Mouse (Mus musculus) limb, embryonic 11.5 days (tissue): ENCODE data around the gene Ube2k. TPM values are rescaled to one million over a fixed set of nuclear protein-coding genes. Genes with fewer than 3 reads are reported as not detected.

Experiments used
- ATAC-seq: fragments of 200-750 bp; cut with Nextera tagmentation; 2 replicates; pipeline ENCODE4 v1.8.0; 2017; ENCODE audit warnings: low read depth; ENCODE audit not compliant: insufficient number of reproducible peaks, low FRiP score, low TSS enrichment
- DNase-seq: peaks from one replicate; pipeline ENCODE4 v3.0.0-alpha.2; 2015; ENCODE audit warnings: low spot score
- H3K27ac ChIP-seq: fragments of 300-500 bp; sonication (generic); replicated peaks from 2 replicates; pipeline ENCODE4 v1.5.1; 2014; ENCODE audit warnings: low read depth, mild to moderate bottlenecking, low read length
- H3K27me3 ChIP-seq: fragments of 300-500 bp; sonication (generic); 2 replicates; pipeline ENCODE4 v1.6.1; 2014; ENCODE audit warnings: mild to moderate bottlenecking, low read length, mixed read lengths; ENCODE audit not compliant: control insufficient read depth, insufficient read depth
- H3K36me3 ChIP-seq: fragments of 300-500 bp; sonication (generic); 2 replicates; pipeline ENCODE4 v1.6.1; 2014; ENCODE audit warnings: mild to moderate bottlenecking, low read length, moderate library complexity, mixed read lengths; ENCODE audit not compliant: control insufficient read depth, insufficient read depth
- H3K4me1 ChIP-seq: fragments of 300-500 bp; sonication (generic); 2 replicates; pipeline ENCODE4 v1.6.1; 2014; ENCODE audit warnings: low read length, mixed read lengths; ENCODE audit not compliant: control insufficient read depth, insufficient read depth
- H3K4me2 ChIP-seq: fragments of 300-500 bp; sonication (generic); 2 replicates; pipeline ENCODE4 v1.6.1; 2014; ENCODE audit warnings: low read depth, mild to moderate bottlenecking, moderate library complexity; ENCODE audit not compliant: severe bottlenecking
- H3K4me3 ChIP-seq: fragments of 300-500 bp; sonication (generic); 2 replicates; pipeline ENCODE4 v1.5.1; 2014; ENCODE audit warnings: low read depth, low read length
- H3K9ac ChIP-seq: fragments of 300-500 bp; sonication (generic); 2 replicates; pipeline ENCODE4 v1.6.1; 2014; ENCODE audit warnings: mild to moderate bottlenecking, low read length
- H3K9me3 ChIP-seq: fragments of 300-500 bp; sonication (generic); 2 replicates; pipeline ENCODE4 v1.6.1; 2016; ENCODE audit warnings: low read length; ENCODE audit not compliant: control insufficient read depth
- WGBS: fragments of 180-500 bp; shearing (Covaris S2); extraction: QIAGEN DNeasy Blood & Tissue Kit; methylation state at CpG from one replicate; pipeline ENCODE4 v1.1.7; 2014; 5-methylcytosine and 5-hydroxymethylcytosine counted together
- polyA plus RNA-seq: library from polyadenylated mRNA; unstranded; fragments of >200 nt; fragmentation: Nextera tagmentation; extraction: Ambion mirVana; gene quantifications from 2 replicates; pipeline ENCODE4 v1.2.1, GENCODE M21; 2014

Gene Ube2k
- 167 and 172 TPM in 2 replicates for polyA plus RNA-seq

GRCm38 (mm10) chr5:65536751-65537419 is at the start of gene Ube2k, which contains the start of gene Smim14:
Gene Ube2k, plus strand, starts transcription at chr5:65537233.
Gene Smim14, minus strand, starts transcription at chr5:65537184.
- Histone ChIP-seq H3K9ac (peak within 1 kb of the TSS; percentile 96), H3K4me2 (peak within 1 kb of the TSS; percentile 66), H3K9me3 (no peaks in the 10 kb centered on the region), H3K27ac (peak within 1 kb of the TSS; percentile 99), H3K4me1 (no peaks in the 10 kb centered on the region; the same call in 1 of the 2 replicates), H3K36me3 (no peaks in the 10 kb centered on the region), H3K27me3 (no peaks in the 10 kb centered on the region), H3K4me3 (peak within 1 kb of the TSS; percentile 95)
- peak; percentile 98 for ATAC-seq
- WGBS: under 1% methylated on average over 66 of the region's 66 CpGs
- DNase-seq: peak; percentile 96

- WGBS: 88% methylated on average over 10 of the region's 10 CpGs
- H3K4me2 ChIP-seq: no peak overlapping the region
- no peaks in the 10 kb centered on the region for H3K9me3 ChIP-seq
- no peak overlapping the region for H3K4me3 ChIP-seq
- no peak overlapping the region for H3K9ac ChIP-seq
- no peaks in the 10 kb centered on the region for H3K4me1 ChIP-seq
- ATAC-seq (no peak), DNase-seq (no peak)
- H3K27me3 ChIP-seq: no peaks in the 10 kb centered on the region
- H3K27ac ChIP-seq: no peak overlapping the region
- no peaks in the 10 kb centered on the region for H3K36me3 ChIP-seq
Measured at GRCm38 (mm10) chr5:65487381-65487780, 49.7 kb upstream of the Ube2k start.

GRCm38 (mm10) chr5:65488725-65489124 is 48.3 kb upstream of the Ube2k start:
- Histone ChIP-seq H3K9me3 (no peaks in the 10 kb centered on the region), H3K4me2 (no peak overlapping the region), H3K27me3 (no peaks in the 10 kb centered on the region), H3K4me3 (no peak overlapping the region), H3K36me3 (no peaks in the 10 kb centered on the region), H3K9ac (no peak overlapping the region), H3K4me1 (no peaks in the 10 kb centered on the region), H3K27ac (no peak overlapping the region)
- DNase-seq (no peak), ATAC-seq (no peak)
- WGBS: 83% methylated on average over 7 of the region's 7 CpGs

GRCm38 (mm10) chr5:65489830-65490229 is 47.2 kb upstream of the Ube2k start:
- Histone ChIP-seq H3K9me3 (no peaks in the 10 kb centered on the region), H3K4me3 (no peak overlapping the region), H3K9ac (no peak overlapping the region), H3K27me3 (no peaks in the 10 kb centered on the region), H3K27ac (no peak overlapping the region), H3K4me1 (no peaks in the 10 kb centered on the region), H3K4me2 (no peak overlapping the region), H3K36me3 (no peaks in the 10 kb centered on the region)
- DNase-seq: no peak
- 78% methylated on average over 4 of the region's 4 CpGs for WGBS
- no peak for ATAC-seq

- no peaks in the 10 kb centered on the region for H3K36me3 ChIP-seq
- 1% methylated on average over 55 of the region's 57 CpGs for WGBS
- H3K4me1 ChIP-seq: no peaks in the 10 kb centered on the region
- H3K9me3 ChIP-seq: no peaks in the 10 kb centered on the region
- H3K27ac ChIP-seq: peak overlapping the region; percentile 75
- peak; percentile 77 for DNase-seq
- ATAC-seq: peak; percentile 80
- peak overlapping the region; percentile 84 for H3K4me2 ChIP-seq
- no peaks in the 10 kb centered on the region for H3K27me3 ChIP-seq
- H3K9ac ChIP-seq: peak overlapping the region; percentile 90
- peak overlapping the region; percentile 88 for H3K4me3 ChIP-seq
Measured at GRCm38 (mm10) chr5:65491767-65492715, 45.0 kb upstream of the Ube2k start.

- Histone ChIP-seq H3K27ac (peak within 1 kb of the TSS; percentile 75), H3K36me3 (no peaks in the 10 kb centered on the region), H3K4me3 (peak within 1 kb of the TSS; percentile 88), H3K9ac (peak within 1 kb of the TSS; percentile 90), H3K4me1 (no peaks in the 10 kb centered on the region), H3K9me3 (no peaks in the 10 kb centered on the region), H3K27me3 (no peaks in the 10 kb centered on the region), H3K4me2 (peak within 1 kb of the TSS; percentile 84)
- peak; percentile 90 for DNase-seq
- under 1% methylated on average over 66 of the region's 69 CpGs for WGBS
- ATAC-seq: peak; percentile 90
Measured at GRCm38 (mm10) chr5:65492716-65493531, 44.1 kb upstream of the Ube2k start, which contains the start of gene Gm43552. Gene Gm43552, minus strand, starts transcription at chr5:65492833.

- 85% methylated on average over 7 of the region's 7 CpGs for WGBS
- H3K27me3 ChIP-seq: no peaks in the 10 kb centered on the region
- ATAC-seq (no peak), DNase-seq (no peak)
- H3K36me3 ChIP-seq: no peaks in the 10 kb centered on the region
- H3K4me3 ChIP-seq: no peak overlapping the region
- no peak overlapping the region for H3K27ac ChIP-seq
- H3K4me1 ChIP-seq: no peaks in the 10 kb centered on the region
- H3K4me2 ChIP-seq: no peak overlapping the region
- H3K9me3 ChIP-seq: no peaks in the 10 kb centered on the region
- H3K9ac ChIP-seq: no peak overlapping the region
Measured at GRCm38 (mm10) chr5:65500231-65500630, 36.8 kb upstream of the Ube2k start.

- no peaks in the 10 kb centered on the region for H3K4me1 ChIP-seq
- no peak overlapping the region for H3K9ac ChIP-seq
- H3K4me3 ChIP-seq: no peak overlapping the region
- ATAC-seq (no peak), DNase-seq (no peak)
- H3K9me3 ChIP-seq: no peaks in the 10 kb centered on the region
- 90% methylated on average over 9 of the region's 9 CpGs for WGBS
- H3K36me3 ChIP-seq: no peaks in the 10 kb centered on the region
- H3K4me2 ChIP-seq: no peak overlapping the region
- H3K27me3 ChIP-seq: no peaks in the 10 kb centered on the region
- H3K27ac ChIP-seq: no peak overlapping the region
Measured at GRCm38 (mm10) chr5:65501407-65501806, 35.6 kb upstream of the Ube2k start.
